Mouse (Mus musculus): ENCODE measurements around the gene Gkn3. TPM values are rescaled to one million over a fixed set of nuclear protein-coding genes. Genes with fewer than 3 reads are reported as not detected.

Gkn3 gene
- total RNA-seq, 2 experiments from 2014 or later, result 1.0 to 1.2 TPM

GRCm38 (mm10) chr6:87393466-87394205 is 4.9 kb upstream of the Gkn3 start:
- no peak overlapping the region for H3K27ac ChIP-seq
- no peak for TF ChIP-seq CTCF (IDR thresholded peaks at IDR 0.05)
- intact Hi-C loops (cut with DNase I), result no loop called here
- H3K4me3 ChIP-seq, result no peak overlapping the region
- no peak for DNase-seq

GRCm38 (mm10) chr6:87389455-87389989 is 787 bp upstream of the Gkn3 start:
- TF ChIP-seq CTCF (IDR thresholded peaks at IDR 0.05), result no peak
- intact Hi-C loops (cut with DNase I), result no loop called here
- no peak overlapping the region for H3K27ac ChIP-seq
- no peak for DNase-seq
- H3K4me3 ChIP-seq, result no peak overlapping the region

- intact Hi-C loops (cut with DNase I), result loop anchor here (2.0 kb wide), 1 partner anchor 286 kb away; no protein-coding TSS in a partner anchor
- no peak overlapping the region for H3K27ac ChIP-seq
- TF ChIP-seq CTCF (IDR thresholded peaks at IDR 0.05), result no peak
Measured at GRCm38 (mm10) chr6:87386681-87387080, 2.1 kb downstream of the Gkn3 start.

GRCm38 (mm10) chr6:87386203-87386602 is 2.5 kb downstream of the Gkn3 start:
- no peak overlapping the region for H3K27ac ChIP-seq
- H3K4me3 ChIP-seq, result no peak overlapping the region
- intact Hi-C loops (cut with DNase I), result loop anchor here (2.0 kb wide), 1 partner anchor 285 kb away; no protein-coding TSS in a partner anchor
- peak; percentile 53 for DNase-seq
- TF ChIP-seq CTCF (IDR thresholded peaks at IDR 0.05), result peak; percentile 91

More at GRCm38 (mm10) chr6:87386681-87387080, 2.1 kb downstream of the Gkn3 start:
- H3K4me3 ChIP-seq, result no peak overlapping the region
- no peak for DNase-seq

- intact Hi-C loops (cut with DNase I), result no loop called here
- no peak for TF ChIP-seq CTCF (IDR thresholded peaks at IDR 0.05)
- peak overlapping the region; percentile 58 for H3K4me3 ChIP-seq
- no peak for DNase-seq
- no peak overlapping the region for H3K27ac ChIP-seq
Measured at GRCm38 (mm10) chr6:87384761-87385160, 4.0 kb downstream of the Gkn3 start.

GRCm38 (mm10) chr6:87383926-87384691 is 4.6 kb downstream of the Gkn3 start:
- intact Hi-C loops (cut with DNase I), result no loop called here
- peak; percentile 54 for TF ChIP-seq CTCF (IDR thresholded peaks at IDR 0.05)
- DNase-seq, result no peak
- no peak overlapping the region for H3K27ac ChIP-seq
- H3K4me3 ChIP-seq, result peak overlapping the region; percentile 58

- TF ChIP-seq CTCF (IDR thresholded peaks at IDR 0.05), result no peak
- Histone ChIP-seq H3K27ac (no peak within 1 kb of the TSS), H3K4me3 (no peak within 1 kb of the TSS)
- no peak for DNase-seq
- intact Hi-C loops (cut with DNase I), result no loop called here
Measured at GRCm38 (mm10) chr6:87373057-87373456, 15.7 kb downstream of the Gkn3 start, which contains the start of gene Gkn2. Gkn2 (plus strand) TSS chr6:87373357.

GRCm38 (mm10) chr6:87369223-87369622 is 19.5 kb downstream of the Gkn3 start:
- Histone ChIP-seq H3K27ac (no peak overlapping the region), H3K4me3 (no peak overlapping the region)
- DNase-seq, result no peak
- intact Hi-C loops (cut with DNase I), result no loop called here
- TF ChIP-seq CTCF (IDR thresholded peaks at IDR 0.05), result no peak

- H3K4me3 ChIP-seq, result no peak overlapping the region
- no peak for TF ChIP-seq CTCF (IDR thresholded peaks at IDR 0.05)
- peak; percentile 45 for DNase-seq
- H3K27ac ChIP-seq, result peak overlapping the region; percentile 67
- intact Hi-C loops (cut with DNase I), result no loop called here
Measured at GRCm38 (mm10) chr6:87354441-87354840, 34.3 kb downstream of the Gkn3 start.

- intact Hi-C loops (cut with DNase I), result no loop called here
- TF ChIP-seq CTCF (IDR thresholded peaks at IDR 0.05), result no peak
- DNase-seq, result no peak
- no peak within 1 kb of the TSS for H3K4me3 ChIP-seq
- no peak within 1 kb of the TSS for H3K27ac ChIP-seq
Measured at GRCm38 (mm10) chr6:87350829-87351228, 37.9 kb downstream of the Gkn3 start, which contains the start of gene Gkn1. Gkn1 (minus strand) TSS chr6:87350942.

GRCm38 (mm10) chr6:87335935-87336295 is 52.8 kb downstream of the Gkn3 start:
- no peak for TF ChIP-seq CTCF (IDR thresholded peaks at IDR 0.05)
- Histone ChIP-seq H3K4me3 (peak overlapping the region; percentile 86), H3K27ac (peak overlapping the region; percentile 88)
- no peak for DNase-seq
- intact Hi-C loops (cut with DNase I), result loop anchor here (1.0 kb wide), 1 partner anchor 235 kb away; no protein-coding TSS in a partner anchor

- H3K27ac ChIP-seq, result peak within 1 kb of the TSS; percentile 88
- TF ChIP-seq CTCF (IDR thresholded peaks at IDR 0.05), result peak; percentile 64
- peak within 1 kb of the TSS; percentile 86 for H3K4me3 ChIP-seq
- peak; percentile 75 for DNase-seq
- intact Hi-C loops (cut with DNase I), result loop anchor here (1.0 kb wide), 1 partner anchor 234 kb away; no protein-coding TSS in a partner anchor
Measured at GRCm38 (mm10) chr6:87335091-87335934, 53.4 kb downstream of the Gkn3 start, which contains the start of gene Antxr1. Antxr1 (minus strand) TSS chr6:87335821.
